Mouse (Mus musculus): ENCODE data around the gene Mbl2.
"Not testable (repeated sequence)": the region's sequence is repeated elsewhere in the genome, so short reads cannot be mapped to it uniquely, and the experiment has no call there.

Mbl2 gene

GRCm38 (mm10) chr19:30232691-30233090 is at the start of gene Mbl2:
Mbl2 (plus strand) TSS chr19:30232942.
- in situ Hi-C loops (cut with MboI; ENCODE audit: unreplicated experiment in 2 of 2): loop anchor here (25.0 kb wide), 1 partner anchor 1730 kb away; no protein-coding TSS in a partner anchor

- in situ Hi-C loops (cut with MboI; ENCODE audit: unreplicated experiment in 2 of 2): no loop called here
These were observed 47.2 kb upstream of the Mbl2 start for GRCm38 (mm10) chr19:30185536-30185935.

GRCm38 (mm10) chr19:30187232-30187631 is 45.5 kb upstream of the Mbl2 start:
- in situ Hi-C loops (cut with MboI; ENCODE audit: unreplicated experiment in 2 of 2): no loop called here

- in situ Hi-C loops (cut with MboI; ENCODE audit: unreplicated experiment in 2 of 2): no loop called here
These were observed 37.7 kb upstream of the Mbl2 start for GRCm38 (mm10) chr19:30194999-30195398.

GRCm38 (mm10) chr19:30202177-30202576 is 30.6 kb upstream of the Mbl2 start:
- in situ Hi-C loops (cut with MboI; ENCODE audit: unreplicated experiment in 2 of 2): loop anchor here (5.0 to 10.0 kb wide), 4 partner anchors 75 to 517 kb away; no protein-coding TSS in a partner anchor

GRCm38 (mm10) chr19:30205159-30205816 is 27.5 kb upstream of the Mbl2 start:
- in situ Hi-C loops (cut with MboI; ENCODE audit: unreplicated experiment in 2 of 2): loop anchor here (5.0 to 10.0 kb wide), 4 partner anchors 220 to 528 kb away; no protein-coding TSS in a partner anchor

- in situ Hi-C loops (cut with MboI; ENCODE audit: unreplicated experiment in 2 of 2): loop anchor here (5.0 to 10.0 kb wide), 4 partner anchors 221 to 529 kb away; no protein-coding TSS in a partner anchor
These were observed 26.9 kb upstream of the Mbl2 start for GRCm38 (mm10) chr19:30205874-30206273.

- in situ Hi-C loops (cut with MboI; ENCODE audit: unreplicated experiment in 2 of 2): loop anchor here (5.0 to 10.0 kb wide), 4 partner anchors 222 to 530 kb away; no protein-coding TSS in a partner anchor
These were observed 25.8 kb upstream of the Mbl2 start for GRCm38 (mm10) chr19:30206981-30207380.

GRCm38 (mm10) chr19:30209006-30209405 is 23.7 kb upstream of the Mbl2 start:
- in situ Hi-C loops (cut with MboI; ENCODE audit: unreplicated experiment in 2 of 2): loop anchor here (5.0 to 10.0 kb wide), 4 partner anchors 224 to 532 kb away; no protein-coding TSS in a partner anchor

GRCm38 (mm10) chr19:30214026-30214425 is 18.7 kb upstream of the Mbl2 start:
- in situ Hi-C loops (cut with MboI; ENCODE audit: unreplicated experiment in 2 of 2): loop anchor here in 1 of 2 experiments (10.0 kb wide), 1 partner anchor 1541 kb away; no protein-coding TSS in a partner anchor

- in situ Hi-C loops (cut with MboI; ENCODE audit: unreplicated experiment in 2 of 2): loop anchor here in 1 of 2 experiments (5.0 to 10.0 kb wide), 2 partner anchors 337 to 1539 kb away; no protein-coding TSS in a partner anchor
These were observed 17.0 kb upstream of the Mbl2 start for GRCm38 (mm10) chr19:30215736-30216135.

- in situ Hi-C loops (cut with MboI; ENCODE audit: unreplicated experiment in 2 of 2): loop anchor here in 1 of 2 experiments (5.0 to 10.0 kb wide), 2 partner anchors 336 to 1539 kb away; no protein-coding TSS in a partner anchor
These were observed 16.6 kb upstream of the Mbl2 start for GRCm38 (mm10) chr19:30216186-30216585.

GRCm38 (mm10) chr19:30217335-30217734 is 15.4 kb upstream of the Mbl2 start:
- in situ Hi-C loops (cut with MboI; ENCODE audit: unreplicated experiment in 2 of 2): loop anchor here in 1 of 2 experiments (5.0 to 10.0 kb wide), 2 partner anchors 335 to 1537 kb away; no protein-coding TSS in a partner anchor

- in situ Hi-C loops (cut with MboI; ENCODE audit: unreplicated experiment in 2 of 2): not testable (repeated sequence)
These were observed 10.1 kb upstream of the Mbl2 start for GRCm38 (mm10) chr19:30222593-30222992.

- in situ Hi-C loops (cut with MboI; ENCODE audit: unreplicated experiment in 2 of 2): loop anchor here (25.0 kb wide), 1 partner anchor 1733 kb away; no protein-coding TSS in a partner anchor
These were observed 3.3 kb upstream of the Mbl2 start for GRCm38 (mm10) chr19:30229477-30229876.

GRCm38 (mm10) chr19:30234416-30234815 is 1.7 kb downstream of the Mbl2 start:
- in situ Hi-C loops (cut with MboI; ENCODE audit: unreplicated experiment in 2 of 2): loop anchor here (25.0 kb wide), 1 partner anchor 1728 kb away; no protein-coding TSS in a partner anchor

- in situ Hi-C loops (cut with MboI; ENCODE audit: unreplicated experiment in 2 of 2): loop anchor here (5.0 to 25.0 kb wide), 4 partner anchors 305 to 1715 kb away; no protein-coding TSS in a partner anchor
These were observed 14.6 kb downstream of the Mbl2 start for GRCm38 (mm10) chr19:30247359-30247758.

- in situ Hi-C loops (cut with MboI; ENCODE audit: unreplicated experiment in 2 of 2): loop anchor here (5.0 to 25.0 kb wide), 4 partner anchors 303 to 1713 kb away; no protein-coding TSS in a partner anchor
These were observed 16.1 kb downstream of the Mbl2 start for GRCm38 (mm10) chr19:30248822-30249221.

- in situ Hi-C loops (cut with MboI; ENCODE audit: unreplicated experiment in 2 of 2): loop anchor here in 1 of 2 experiments (10.0 kb wide), 1 partner anchor 1493 kb away; no protein-coding TSS in a partner anchor
These were observed 19.5 kb downstream of the Mbl2 start for GRCm38 (mm10) chr19:30252253-30252652.

GRCm38 (mm10) chr19:30256339-30256738 is 23.6 kb downstream of the Mbl2 start:
- in situ Hi-C loops (cut with MboI; ENCODE audit: unreplicated experiment in 2 of 2): loop anchor here in 1 of 2 experiments (10.0 kb wide), 1 partner anchor 1488 kb away; no protein-coding TSS in a partner anchor

GRCm38 (mm10) chr19:30281125-30281524 is 48.4 kb downstream of the Mbl2 start:
- in situ Hi-C loops (cut with MboI; ENCODE audit: unreplicated experiment in 2 of 2): no loop called here

Measured in v-Abl transformed pro-B cells (cell line).